Mouse (Mus musculus) frontal cortex, adult (tissue): ENCODE data around the gene Pex10.
"Not testable (repeated sequence)": the region's sequence is repeated elsewhere in the genome, so short reads cannot be mapped to it uniquely, and the experiment has no call there.

ENCODE experiments used
- ATAC-seq: cut with Nextera tagmentation; 2 replicates; pipeline ENCODE4 v1.9.2; 2017; ENCODE audit warnings: mild to moderate bottlenecking, moderate library complexity, mixed read lengths; ENCODE audit not compliant: low TSS enrichment

Pex10 gene

DNA sequence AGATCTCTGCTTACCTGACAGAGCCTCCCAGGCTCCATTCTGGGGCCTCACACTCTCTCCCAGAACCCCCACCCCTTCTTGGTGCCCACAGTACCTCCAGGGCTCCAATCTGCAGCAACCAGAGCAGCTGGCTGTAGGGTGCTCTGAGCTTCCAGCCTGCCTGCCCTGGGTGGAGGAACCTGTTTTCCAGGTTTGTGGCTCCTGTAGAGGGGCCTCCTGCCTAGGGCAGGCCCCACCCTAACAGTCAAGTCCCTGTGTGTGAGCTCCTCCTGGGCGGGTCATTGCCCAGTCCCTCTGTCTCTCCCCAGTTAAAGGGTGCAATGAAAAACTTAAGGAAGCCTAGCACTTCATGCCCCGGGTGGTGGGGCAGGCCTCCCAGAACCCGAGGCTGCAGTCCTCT, 2.9 kb upstream of the Pex10 start:
- no peak for ATAC-seq

DNA sequence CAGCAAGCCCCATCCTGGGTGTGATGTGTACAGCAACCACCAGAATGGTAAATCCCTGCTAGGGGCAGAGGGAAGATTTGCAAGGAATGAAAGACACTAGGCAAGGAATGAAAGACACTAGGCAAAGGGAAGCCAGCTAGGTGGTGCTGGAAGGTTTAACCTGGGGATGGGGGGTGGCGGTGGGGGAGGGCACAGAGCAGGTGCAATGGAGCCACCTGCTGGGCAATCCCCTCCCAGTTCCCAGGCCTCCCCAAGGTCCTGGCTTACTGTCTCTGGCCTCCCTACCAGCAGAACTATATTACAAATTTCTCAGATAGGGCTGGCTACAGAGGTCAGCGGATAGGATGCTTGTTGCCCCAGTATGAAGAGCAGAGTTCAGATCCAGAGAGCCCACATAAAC, 2.3 kb upstream of the Pex10 start:
- no peak for ATAC-seq

DNA sequence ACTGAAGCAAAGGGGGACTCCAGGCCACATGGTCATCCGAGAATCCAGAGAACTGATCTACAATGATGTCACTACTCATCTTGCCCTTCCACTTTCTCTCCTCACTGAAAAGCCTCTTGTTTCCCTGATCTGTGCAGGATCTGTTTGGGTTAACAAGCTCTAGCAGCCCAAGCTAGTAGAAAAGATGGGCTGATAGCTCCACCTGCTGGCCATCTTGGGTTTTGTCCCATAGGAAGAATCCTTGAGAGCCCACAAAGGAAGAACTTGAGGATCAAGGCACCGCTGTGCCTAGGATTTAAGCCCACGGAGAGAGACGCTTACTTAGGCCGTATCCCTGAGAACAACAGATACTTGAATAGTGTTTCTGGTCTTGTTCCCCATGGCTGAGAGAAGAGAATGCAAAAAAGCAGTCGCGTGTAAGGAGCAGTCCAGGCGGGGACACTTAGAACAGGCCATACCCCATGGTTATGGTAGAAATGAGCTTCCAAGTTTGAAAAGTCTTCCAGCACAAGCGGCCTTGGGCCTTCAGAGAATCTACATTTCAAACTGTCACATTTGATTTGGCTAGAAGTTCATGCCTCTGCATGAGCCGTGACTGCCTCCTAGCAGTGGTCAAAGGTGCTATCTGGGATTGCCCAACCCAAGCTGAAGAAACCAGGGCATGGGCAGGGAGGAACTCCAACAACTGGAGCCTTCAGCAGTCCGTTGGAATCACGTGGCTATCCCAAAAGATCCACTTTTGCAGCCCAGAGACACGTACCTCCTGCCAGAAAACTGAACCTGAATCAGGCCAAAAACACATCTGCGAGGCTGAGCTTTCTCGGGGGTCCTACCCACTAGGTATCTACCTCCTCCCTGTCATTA, 614 bp upstream of the Pex10 start:
- peak; percentile 47 for ATAC-seq

GRCm38 (mm10) chr4:155068357-155068972, 1.6 kb downstream of the Pex10 start:
- no peak for ATAC-seq

- no peak for ATAC-seq
Observed at GRCm38 (mm10) chr4:155069191-155069590, 2.4 kb downstream of the Pex10 start.

GRCm38 (mm10) chr4:155070199-155070598, 3.4 kb downstream of the Pex10 start:
- no peak for ATAC-seq

DNA sequence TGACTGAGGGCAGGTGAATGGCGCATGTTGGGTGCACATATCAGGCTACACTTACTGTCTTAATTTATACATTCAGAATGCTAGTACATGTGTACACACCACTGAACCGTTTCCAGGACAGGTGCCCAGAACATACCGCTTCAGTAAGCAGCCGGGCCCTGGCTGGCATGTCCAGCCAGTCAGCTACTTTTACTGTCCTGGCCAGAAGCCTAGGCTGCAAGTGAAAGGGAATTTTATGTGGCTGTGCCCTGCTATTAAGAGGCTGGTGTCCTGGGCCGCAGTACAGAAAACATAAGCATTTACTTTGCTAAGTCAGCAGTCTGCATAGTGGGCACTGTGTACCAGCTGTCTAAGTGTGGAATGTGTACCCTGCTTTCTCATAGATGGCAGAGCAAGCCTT, 4.1 kb downstream of the Pex10 start:
- ATAC-seq: no peak

DNA sequence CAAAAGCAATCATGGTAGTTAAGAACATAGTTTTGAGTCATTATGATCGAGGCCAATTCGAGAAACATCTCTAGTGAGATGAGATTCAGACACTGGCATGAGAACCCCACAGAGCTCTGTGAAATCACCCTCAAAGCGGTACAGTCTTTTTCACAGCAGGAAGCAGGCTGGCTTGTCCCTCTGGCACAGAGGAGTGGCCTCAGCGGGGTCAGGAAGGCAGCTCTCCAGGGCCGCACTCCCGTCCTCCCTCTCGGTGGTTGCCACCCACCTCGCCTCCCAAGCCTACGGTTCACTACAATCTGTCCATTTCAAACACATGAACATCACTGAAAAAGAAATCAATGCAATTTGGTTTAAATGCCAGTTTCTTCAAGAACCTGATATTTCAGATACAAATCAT, 7.6 kb downstream of the Pex10 start:
- no peak for ATAC-seq

DNA sequence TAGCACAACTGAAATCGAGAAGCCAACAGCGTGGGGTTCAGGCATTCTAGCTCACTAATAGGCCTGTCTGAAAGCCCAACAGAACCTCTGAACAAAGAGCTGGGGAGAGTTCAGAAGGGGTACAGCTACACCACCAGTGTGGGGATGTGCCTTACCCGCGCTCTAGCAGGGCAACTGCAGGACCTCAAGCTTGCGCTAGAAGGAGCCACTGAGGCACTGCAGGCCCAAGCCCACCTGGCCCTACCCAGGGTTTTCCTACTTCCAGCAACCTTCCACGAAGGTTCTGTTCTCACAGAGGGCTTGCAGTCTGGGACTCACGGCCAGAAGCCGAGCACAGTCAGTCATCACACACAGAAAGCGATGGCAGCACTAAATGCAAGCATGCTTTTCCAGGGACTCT, 8.3 kb downstream of the Pex10 start:
- no peak for ATAC-seq

DNA sequence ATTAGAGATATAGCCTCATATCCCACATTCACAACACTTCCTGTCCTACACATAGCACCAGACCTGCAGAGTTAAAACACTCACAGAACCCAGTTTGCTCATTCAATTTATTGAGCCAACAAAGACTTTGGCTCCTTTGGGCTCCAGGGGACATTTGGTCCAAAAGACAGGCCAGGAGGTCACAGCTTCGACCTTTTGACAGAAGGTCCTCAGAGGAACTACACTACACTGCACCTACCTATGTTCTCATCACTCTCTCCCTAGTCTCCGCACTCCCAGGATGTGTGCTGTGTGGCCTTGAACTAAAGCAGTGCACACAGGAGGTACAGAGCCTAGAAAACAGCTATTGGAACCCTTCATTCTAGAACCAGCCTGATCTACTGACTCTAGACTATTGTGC, 9.0 kb downstream of the Pex10 start:
- ATAC-seq: no peak

GRCm38 (mm10) chr4:155076677-155077076, 9.9 kb downstream of the Pex10 start:
- ATAC-seq: no peak

GRCm38 (mm10) chr4:155078808-155079207, 12.0 kb downstream of the Pex10 start:
- ATAC-seq: not testable (repeated sequence)

GRCm38 (mm10) chr4:155079666-155080065, 12.8 kb downstream of the Pex10 start:
- ATAC-seq: no peak

DNA sequence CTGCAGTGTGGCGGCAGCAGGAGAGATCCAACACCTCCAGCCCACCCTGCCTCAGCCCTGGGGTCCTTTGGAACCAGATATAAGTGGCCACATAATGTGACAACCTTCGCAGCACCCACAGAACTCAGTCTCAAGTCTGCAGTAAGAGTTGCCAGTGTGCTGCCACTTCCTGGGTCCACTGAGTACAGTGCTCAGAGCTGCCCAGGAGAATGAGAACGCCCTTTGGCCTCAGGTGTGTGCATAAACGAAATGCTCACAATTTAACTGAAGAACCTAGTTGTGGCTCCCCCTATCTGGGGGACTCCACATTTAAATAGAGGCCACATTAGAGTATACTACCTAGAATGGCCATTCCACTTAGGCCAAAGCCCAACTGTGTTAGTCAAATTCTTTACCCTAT, 16.7 kb downstream of the Pex10 start:
- ATAC-seq: no peak

DNA sequence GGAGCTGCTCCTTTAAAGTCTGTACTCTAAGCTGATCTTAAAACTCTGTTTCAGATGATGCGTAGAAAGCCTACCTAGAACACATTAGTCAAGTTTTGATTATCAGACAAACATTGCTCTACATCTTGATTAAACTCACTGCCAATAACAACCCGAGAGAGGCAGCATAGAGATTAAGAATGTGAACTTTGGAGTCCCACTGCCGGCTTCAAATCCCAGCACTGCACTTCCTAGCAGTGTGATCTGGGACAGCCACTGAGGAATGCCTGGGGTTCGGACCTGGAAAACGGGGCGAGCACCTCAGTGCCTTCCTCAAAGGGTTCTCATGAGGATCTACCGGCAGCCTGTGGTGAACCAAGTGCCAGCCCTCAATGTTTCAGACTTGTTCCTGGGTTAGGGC, 17.5 kb downstream of the Pex10 start:
- no peak for ATAC-seq

GRCm38 (mm10) chr4:155085206-155086107, 18.6 kb downstream of the Pex10 start:
- no peak for ATAC-seq

- peak; percentile 98 for ATAC-seq
Observed at GRCm38 (mm10) chr4:155086108-155087024, 19.6 kb downstream of the Pex10 start, which contains the start of the genes Rer1 and Morn1. Gene Rer1 (minus strand): TSS chr4:155086382. Gene Morn1 (plus strand): TSS chr4:155086577.

DNA sequence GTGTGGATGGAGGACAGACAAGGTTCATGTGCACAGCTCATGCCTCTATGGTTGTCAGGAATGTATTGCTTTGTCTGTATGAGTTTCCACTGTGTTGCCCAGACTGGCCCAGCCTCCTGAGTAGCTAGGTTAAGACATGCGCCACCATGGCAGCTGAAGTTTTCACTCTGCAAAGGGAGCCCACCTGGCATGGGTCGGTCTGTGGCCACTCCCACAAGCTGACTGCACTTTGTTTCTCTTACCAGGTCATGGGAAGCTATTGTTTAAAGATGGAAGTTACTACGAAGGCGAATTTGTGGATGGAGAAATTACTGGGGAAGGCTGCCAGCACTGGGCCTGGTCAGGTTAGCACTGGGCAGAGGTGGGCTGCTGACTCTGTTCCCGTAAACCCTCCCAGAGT, 22.4 kb downstream of the Pex10 start:
- ATAC-seq: no peak

DNA sequence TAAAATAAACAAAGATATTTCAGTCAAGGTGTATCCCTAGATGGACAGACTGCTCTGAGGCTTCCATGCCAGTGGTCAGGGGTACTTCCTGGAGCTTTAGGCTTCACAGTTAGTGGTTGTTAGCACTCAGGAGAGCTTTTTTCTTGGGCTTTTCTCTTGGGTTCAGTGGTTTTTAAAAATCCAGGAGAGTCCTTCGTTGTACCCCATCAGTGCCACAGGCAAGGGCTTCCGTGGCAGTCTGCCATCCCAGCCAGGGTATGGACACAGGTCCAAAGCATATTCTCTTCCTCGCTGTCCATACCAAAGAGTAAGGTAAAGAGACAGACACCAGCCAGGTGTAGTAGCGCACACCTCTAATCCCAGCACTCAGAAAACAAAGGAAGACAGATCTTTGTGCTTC, 23.3 kb downstream of the Pex10 start:
- no peak for ATAC-seq

DNA sequence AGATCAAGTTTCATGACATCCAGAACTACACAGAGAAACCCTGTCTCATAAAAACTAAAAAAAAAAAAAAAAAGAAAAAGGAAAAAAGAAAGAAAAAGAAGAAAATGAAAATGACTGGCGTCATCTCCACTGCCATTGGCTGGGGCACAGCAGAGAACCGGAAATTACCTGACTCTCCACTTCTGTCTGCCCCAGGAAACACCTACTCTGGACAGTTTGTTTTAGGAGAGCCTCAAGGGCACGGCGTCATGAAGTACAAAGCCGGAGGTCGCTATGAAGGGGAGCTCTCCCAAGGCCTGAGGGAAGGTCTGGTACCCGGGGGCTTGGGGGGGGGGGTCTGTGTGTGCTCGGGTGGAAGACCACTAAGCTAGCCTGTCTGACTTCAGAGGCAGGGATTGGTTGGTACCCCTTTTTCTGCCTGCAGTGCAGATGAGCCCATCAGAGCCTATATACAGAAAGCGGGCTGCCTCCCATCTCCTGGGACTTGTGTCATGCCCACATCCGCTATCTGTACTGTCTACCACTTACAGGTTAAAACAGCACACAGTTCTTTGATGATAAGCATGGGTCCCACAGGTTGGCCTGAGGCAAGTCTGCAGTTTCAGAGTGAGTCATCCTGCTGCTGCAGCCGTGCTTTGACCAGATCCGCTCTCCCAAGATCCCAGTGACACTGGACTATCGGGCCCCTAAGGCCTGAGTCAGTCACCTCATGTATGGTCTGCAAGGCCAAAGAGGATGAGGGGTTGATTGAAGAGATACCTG, 24.1 kb downstream of the Pex10 start:
- ATAC-seq: no peak
